Mouse (Mus musculus): ENCODE results near the gene Obp2b.

Obp2b gene

GRCm38 (mm10) chr2:25780921-25781320 is 44.1 kb downstream of the Obp2b start:
- DNase-seq = peak; percentile 34 to 49

GRCm38 (mm10) chr2:25781957-25782356 is 45.1 kb downstream of the Obp2b start, which contains the start of gene Gm13539:
Gene Gm13539 (plus strand): TSS chr2:25782257.
- DNase-seq = no peak

- DNase-seq = no peak
Measured at GRCm38 (mm10) chr2:25785573-25786322, 48.9 kb downstream of the Obp2b start.

GRCm38 (mm10) chr2:25789092-25789491 is 52.3 kb downstream of the Obp2b start:
- no peak for DNase-seq

Measured in cerebellum, postnatal 36 days (tissue).